Mouse (Mus musculus) inflammation-experienced regulatory T-cells (primary cell): ENCODE data around the gene Rmnd5a. TPM values are rescaled to one million over a fixed set of nuclear protein-coding genes. Genes with fewer than 3 reads are reported as not detected.

Experiments
- polyA plus RNA-seq, 2 experiments: library from polyadenylated mRNA; unstranded; fragments of 100-300 nt; shearing (Covaris generic); gene quantifications; one replicate each; pipeline ENCODE4 v1.2.1; 2017

Rmnd5a gene
- polyA plus RNA-seq = 10 to 100 TPM; 32.1 to 38.0 TPM

DNA sequence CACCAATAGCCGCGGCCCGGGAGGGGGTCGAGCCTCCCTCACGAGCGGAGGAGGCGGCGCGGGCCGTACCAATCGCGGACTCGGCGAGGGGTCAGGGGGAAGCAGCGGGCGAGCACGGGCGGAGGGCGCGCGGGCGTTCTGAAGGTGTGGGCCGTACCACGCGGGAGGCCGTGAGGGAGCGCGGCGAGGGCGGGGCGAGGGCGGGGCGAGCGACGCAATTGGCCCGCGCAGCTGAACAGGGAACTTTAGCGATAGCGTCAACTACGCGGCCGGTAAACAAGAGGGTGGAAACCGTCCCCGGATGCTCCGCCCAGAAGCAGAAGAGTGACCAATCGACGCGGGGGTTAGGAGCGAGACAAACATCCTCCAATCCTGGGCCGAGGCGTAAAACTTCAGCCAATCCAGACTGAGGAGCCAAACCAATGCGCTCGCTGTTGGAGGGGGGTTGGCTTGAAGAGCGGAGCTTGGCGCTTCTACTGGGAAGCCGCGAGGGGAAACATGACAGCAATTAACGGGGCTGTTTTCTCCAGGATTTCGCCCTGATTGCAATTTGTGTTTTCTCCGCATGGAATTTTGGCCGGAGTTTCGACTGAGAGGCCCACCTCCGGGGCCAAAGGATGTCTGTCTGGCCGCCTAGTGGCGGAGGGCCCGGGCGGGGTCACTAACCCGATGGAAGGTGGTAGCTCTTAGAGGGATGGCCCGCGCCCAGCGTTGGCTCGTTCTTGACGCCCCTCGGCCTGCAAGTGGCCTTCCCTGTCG, at the start of gene Rmnd5a:
Rmnd5a (minus strand) TSS at position 146 of the 759 bp plus-strand sequence.

DNA sequence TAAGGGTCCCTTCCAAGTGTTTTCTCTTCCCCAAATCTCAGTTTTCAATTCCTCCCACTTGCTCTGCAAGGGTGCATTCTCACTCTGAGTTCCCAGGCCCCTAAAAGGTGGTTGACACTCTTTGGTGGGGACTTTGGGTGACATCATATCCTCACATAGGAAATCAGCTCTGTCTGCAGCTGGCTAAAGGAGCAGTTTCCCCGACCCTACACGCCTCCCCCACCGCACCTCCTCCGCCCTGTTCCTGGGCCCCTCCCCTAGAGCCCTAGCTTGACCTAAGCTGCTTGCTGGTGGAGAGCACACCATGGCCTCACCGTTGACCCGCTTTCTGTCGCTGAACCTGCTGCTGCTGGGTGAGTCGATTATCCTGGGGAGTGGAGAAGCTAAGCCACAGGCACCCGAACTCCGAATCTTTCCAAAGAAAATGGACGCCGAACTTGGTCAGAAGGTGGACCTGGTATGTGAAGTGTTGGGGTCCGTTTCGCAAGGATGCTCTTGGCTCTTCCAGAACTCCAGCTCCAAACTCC, 67.1 kb downstream of the Rmnd5a start, which contains the start of gene Cd8a:
Cd8a (plus strand) TSS at position 179 of the 527 bp plus-strand sequence.

Other genes starting within 250 kb of the Rmnd5a start
- gene Fabp1, start 240.8 kb downstream of the Rmnd5a start, polyA plus RNA-seq = 1 to 10 TPM in 1 of 2 experiments, not detected in 1; 1.1 TPM
- gene Krcc1, start 169.0 kb downstream of the Rmnd5a start, polyA plus RNA-seq = 100 to 1,000 TPM in 1 of 2 experiments, 10 to 100 TPM in 1; 87.1 to 106 TPM
- 1 to 10 TPM in 1 of 2 experiments, not detected in 1; 1.7 TPM for gene Smyd1, start 118.4 kb downstream of the Rmnd5a start, polyA plus RNA-seq
- gene Cd8b1, start 117.8 kb downstream of the Rmnd5a start, polyA plus RNA-seq = 10 to 100 TPM; 16.1 to 19.5 TPM
- gene Cd8a, start 67.2 kb downstream of the Rmnd5a start, polyA plus RNA-seq = under 1 TPM; 0.45 to 0.81 TPM
- 10 to 100 TPM; 21.8 to 27.9 TPM for gene Rnf103, start 53.3 kb upstream of the Rmnd5a start, polyA plus RNA-seq
- 10 to 100 TPM; 67.2 to 72.9 TPM for gene Chmp3, start 103.2 kb upstream of the Rmnd5a start, polyA plus RNA-seq
- gene Kdm3a, start 192.4 kb upstream of the Rmnd5a start, polyA plus RNA-seq = 10 to 100 TPM; 65.1 to 68.0 TPM